Mouse (Mus musculus) pancreas, adult 10 weeks (tissue): Measurements from ENCODE around the gene Ddi1. TPM values are rescaled to one million over a fixed set of nuclear protein-coding genes. Genes with fewer than 3 reads are reported as not detected.

Experiments
- polyA plus RNA-seq: library from polyadenylated mRNA; stranded (reverse); fragments of 350-450 nt; fragmentation: Illumina TruSeq; extraction: RNeasy Lipid Tissue Mini Kit (QIAGEN cat#74804); gene quantifications from one replicate; pipeline ENCODE4 v1.2.3, GENCODE M21; 2015; ENCODE audit warnings: low read depth, low replicate concordance; ENCODE audit not compliant: insufficient read depth

The Ddi1 gene
- not detected for polyA plus RNA-seq

GRCm38 (mm10) chr9:6269796-6270280 is at the start of gene Ddi1:
Ddi1 (minus strand) TSS chr9:6269846.

Other genes starting within 250 kb of the Ddi1 start
- gene Pdgfd, start 101.3 kb downstream of the Ddi1 start, polyA plus RNA-seq = 6.2 TPM